Mouse (Mus musculus) heart, postnatal 0 days (tissue): ENCODE results near the gene Kif5c.

Experiments
- CTCF ChIP-seq: IDR thresholded peaks from 2 replicates; pipeline ENCODE4 v1.5.1; 2016; ENCODE audit warnings: antibody characterized with exemption, control low read depth, low read depth
- EP300 ChIP-seq: IDR thresholded peaks from 2 replicates; pipeline ENCODE4 v1.6.1; 2016; ENCODE audit warnings: antibody characterized with exemption, low read depth

DNA sequence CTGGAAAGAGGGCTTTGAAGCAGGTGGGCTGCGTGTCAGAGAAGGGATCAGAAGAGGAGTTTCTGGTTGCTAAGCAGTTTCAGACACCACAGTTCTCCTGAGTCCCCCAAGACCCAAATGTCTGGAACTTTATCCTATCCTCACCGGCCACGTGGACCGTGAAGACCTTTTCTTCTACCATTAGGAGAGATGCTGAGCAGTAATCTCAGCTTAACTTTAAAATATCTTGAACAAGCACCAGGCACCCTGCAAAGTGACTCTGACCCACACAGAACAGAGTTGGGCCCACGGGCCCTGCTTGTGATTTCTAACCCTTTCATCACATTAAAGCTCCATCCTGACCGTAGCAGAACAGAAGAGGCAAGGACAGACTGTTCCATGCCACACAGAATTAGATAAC lies 29.7 kb downstream of the Kif5c start:
- TF ChIP-seq CTCF: no peak
- no peak for TF ChIP-seq EP300
